Mouse (Mus musculus): ENCODE results near the gene Cutal. TPM values are rescaled to one million over a fixed set of nuclear protein-coding genes. Genes with fewer than 3 reads are reported as not detected.

Gene Cutal
- polyA plus RNA-seq, 1 experiment from 2014 or later: not detected

GRCm38 (mm10) chr2:34906861-34907604 lies 32.8 kb downstream of the Cutal start:
- H3K9ac ChIP-seq: no peak overlapping the region
- no peaks in the 10 kb centered on the region for H3K36me3 ChIP-seq
- H3K27ac ChIP-seq: no peak overlapping the region
- 42% methylated on average over 12 of the region's 12 CpGs for WGBS
- H3K27me3 ChIP-seq: peaks cover 16% of the 10 kb centered on the region
- H3K4me1 ChIP-seq (replicated peaks): peaks cover 13% of the 10 kb centered on the region
- H3K4me3 ChIP-seq: no peak overlapping the region
- H3K9me3 ChIP-seq: no peaks in the 10 kb centered on the region
- no peak overlapping the region for H3K4me2 ChIP-seq
- no peak for ATAC-seq (ENCODE audit: low FRiP score)

- Histone ChIP-seq H3K4me1 (replicated peaks) (peaks cover 19% of the 10 kb centered on the region), H3K4me2 (no peak overlapping the region), H3K9me3 (no peaks in the 10 kb centered on the region), H3K27ac (no peak overlapping the region), H3K9ac (no peak overlapping the region), H3K4me3 (no peak overlapping the region), H3K36me3 (no peaks in the 10 kb centered on the region), H3K27me3 (peaks cover 42% of the 10 kb centered on the region)
- WGBS: 91% methylated on average over 4 of the region's 4 CpGs
- no peak for ATAC-seq (ENCODE audit: low FRiP score)
Observed at GRCm38 (mm10) chr2:34909719-34910118, 35.5 kb downstream of the Cutal start.

- H3K9ac ChIP-seq: no peak overlapping the region
- H3K9me3 ChIP-seq: no peaks in the 10 kb centered on the region
- H3K36me3 ChIP-seq: no peaks in the 10 kb centered on the region
- H3K27me3 ChIP-seq: peaks cover 47% of the 10 kb centered on the region
- H3K4me2 ChIP-seq: no peak overlapping the region
- no peak overlapping the region for H3K27ac ChIP-seq
- H3K4me1 ChIP-seq (replicated peaks): peaks cover 22% of the 10 kb centered on the region
- WGBS: 85% methylated on average over 5 of the region's 5 CpGs
- ATAC-seq (ENCODE audit: low FRiP score): no peak
- H3K4me3 ChIP-seq: no peak overlapping the region
Observed at GRCm38 (mm10) chr2:34911871-34912270, 37.7 kb downstream of the Cutal start.

GRCm38 (mm10) chr2:34912613-34913012 lies 38.4 kb downstream of the Cutal start:
- Histone ChIP-seq H3K9ac (no peak overlapping the region), H3K4me2 (peak overlapping the region; percentile 82; the same call in 1 of the 2 replicates), H3K9me3 (no peaks in the 10 kb centered on the region), H3K4me3 (peak overlapping the region; percentile 54), H3K27ac (no peak overlapping the region), H3K4me1 (replicated peaks) (peaks cover 22% of the 10 kb centered on the region), H3K27me3 (peaks cover 47% of the 10 kb centered on the region), H3K36me3 (no peaks in the 10 kb centered on the region)
- ATAC-seq (ENCODE audit: low FRiP score): no peak
- 45% methylated on average over 7 of the region's 7 CpGs for WGBS

GRCm38 (mm10) chr2:34913218-34914068 lies 39.2 kb downstream of the Cutal start, which contains the start of gene Phf19:
Gene Phf19 (minus strand): TSS chr2:34914026.
- Histone ChIP-seq H3K4me1 (replicated peaks) (peaks cover 22% of the 10 kb centered on the region), H3K9me3 (no peaks in the 10 kb centered on the region), H3K4me2 (peak within 1 kb of the TSS; percentile 82), H3K4me3 (peak within 1 kb of the TSS; percentile 54), H3K36me3 (no peaks in the 10 kb centered on the region), H3K27ac (no peak within 1 kb of the TSS), H3K27me3 (peaks cover 47% of the 10 kb centered on the region), H3K9ac (peak within 1 kb of the TSS; percentile 69)
- WGBS: 1% methylated on average over 53 of the region's 64 CpGs
- ATAC-seq (ENCODE audit: low FRiP score): peak; percentile 37; the same call in 1 of the 2 replicates

GRCm38 (mm10) chr2:34914069-34914822 lies 40.0 kb downstream of the Cutal start:
- no peak overlapping the region for H3K27ac ChIP-seq
- H3K4me3 ChIP-seq: peak overlapping the region; percentile 54
- peak overlapping the region; percentile 69 for H3K9ac ChIP-seq
- H3K4me1 ChIP-seq (replicated peaks): peaks cover 22% of the 10 kb centered on the region
- ATAC-seq (ENCODE audit: low FRiP score): peak; percentile 62
- H3K27me3 ChIP-seq: peaks cover 47% of the 10 kb centered on the region
- H3K36me3 ChIP-seq: no peaks in the 10 kb centered on the region
- 3% methylated on average over 45 of the region's 50 CpGs for WGBS
- H3K9me3 ChIP-seq: no peaks in the 10 kb centered on the region
- H3K4me2 ChIP-seq: peak overlapping the region; percentile 82

- Histone ChIP-seq H3K27me3 (peaks cover 47% of the 10 kb centered on the region), H3K4me1 (replicated peaks) (peaks cover 22% of the 10 kb centered on the region), H3K9ac (no peak overlapping the region; the same call in 1 of the 2 replicates), H3K4me2 (peak overlapping the region; percentile 82), H3K4me3 (peak overlapping the region; percentile 54), H3K9me3 (no peaks in the 10 kb centered on the region), H3K36me3 (no peaks in the 10 kb centered on the region), H3K27ac (no peak overlapping the region)
- ATAC-seq (ENCODE audit: low FRiP score): no peak
- WGBS: 7% methylated on average over 2 of the region's 2 CpGs
Observed at GRCm38 (mm10) chr2:34914823-34915082, 40.6 kb downstream of the Cutal start.

- Histone ChIP-seq H3K27me3 (peaks cover 47% of the 10 kb centered on the region), H3K4me1 (replicated peaks) (peaks cover 22% of the 10 kb centered on the region), H3K4me2 (peak overlapping the region; percentile 82), H3K4me3 (no peak overlapping the region), H3K36me3 (no peaks in the 10 kb centered on the region), H3K27ac (no peak overlapping the region), H3K9me3 (no peaks in the 10 kb centered on the region), H3K9ac (no peak overlapping the region)
- WGBS: 61% methylated on average over 2 of the region's 2 CpGs
- no peak for ATAC-seq (ENCODE audit: low FRiP score)
Observed at GRCm38 (mm10) chr2:34915103-34915502, 40.9 kb downstream of the Cutal start.

GRCm38 (mm10) chr2:34920144-34920543 lies 45.9 kb downstream of the Cutal start:
- Histone ChIP-seq H3K27me3 (peaks cover 9% of the 10 kb centered on the region), H3K4me2 (no peak overlapping the region), H3K4me1 (replicated peaks) (no peaks in the 10 kb centered on the region), H3K36me3 (no peaks in the 10 kb centered on the region), H3K9me3 (no peaks in the 10 kb centered on the region), H3K9ac (no peak overlapping the region), H3K4me3 (no peak overlapping the region), H3K27ac (no peak overlapping the region)
- WGBS: 63% methylated on average over 2 of the region's 2 CpGs
- ATAC-seq (ENCODE audit: low FRiP score): no peak

- Histone ChIP-seq H3K27me3 (0 out of 2 replicates have a peak, but pooled peaks cover 6% of the 10 kb centered on the region), H3K36me3 (no peaks in the 10 kb centered on the region), H3K4me3 (no peak overlapping the region), H3K27ac (no peak overlapping the region), H3K9ac (no peak overlapping the region), H3K9me3 (no peaks in the 10 kb centered on the region), H3K4me2 (no peak overlapping the region), H3K4me1 (replicated peaks) (no peaks in the 10 kb centered on the region)
- ATAC-seq (ENCODE audit: low FRiP score): no peak
- WGBS: 21% methylated on average over 2 of the region's 2 CpGs
Observed at GRCm38 (mm10) chr2:34922729-34923128, 48.5 kb downstream of the Cutal start.

GRCm38 (mm10) chr2:34927320-34927719 lies 53.1 kb downstream of the Cutal start:
- WGBS: 81% methylated on average over 5 of the region's 5 CpGs
- H3K9ac ChIP-seq: no peak overlapping the region
- 0 out of 2 replicates have a peak, but pooled peaks cover 6% of the 10 kb centered on the region for H3K27me3 ChIP-seq
- H3K36me3 ChIP-seq: no peaks in the 10 kb centered on the region
- no peak overlapping the region for H3K27ac ChIP-seq
- ATAC-seq (ENCODE audit: low FRiP score): no peak
- H3K9me3 ChIP-seq: no peaks in the 10 kb centered on the region
- no peak overlapping the region for H3K4me2 ChIP-seq
- no peaks in the 10 kb centered on the region for H3K4me1 ChIP-seq (replicated peaks)
- no peak overlapping the region for H3K4me3 ChIP-seq

GRCm38 (mm10) chr2:34937460-34937859 lies 63.3 kb downstream of the Cutal start:
- Histone ChIP-seq H3K4me1 (replicated peaks) (peaks cover 12% of the 10 kb centered on the region; the same call in 1 of the 2 replicates), H3K27me3 (no peaks in the 10 kb centered on the region), H3K27ac (no peak overlapping the region), H3K9me3 (no peaks in the 10 kb centered on the region), H3K9ac (no peak overlapping the region), H3K4me3 (no peak overlapping the region), H3K36me3 (no peaks in the 10 kb centered on the region), H3K4me2 (no peak overlapping the region)
- ATAC-seq (ENCODE audit: low FRiP score): no peak
- 51% methylated on average over 5 of the region's 5 CpGs for WGBS

Data from hindbrain, embryonic 13.5 days (tissue).